Mouse (Mus musculus) MEL (cell line): Measurements from ENCODE around the gene Mical3. TPM values are rescaled to one million over a fixed set of nuclear protein-coding genes. Genes with fewer than 3 reads are reported as not detected.
A peak's percentile ranks its signal among the peaks of the same experiment; 100 is the strongest.

Source experiments
- DNase-seq: peaks from one replicate; pipeline ENCODE4 v3.0.0; 2011; ENCODE audit warnings: low read depth, low spot score
- H3K27ac ChIP-seq: 2 replicates; pipeline ENCODE4 v1.5.1; 2012; ENCODE audit warnings: low read depth, mild to moderate bottlenecking, control low read depth, low read length, moderate library complexity; ENCODE audit not compliant: control insufficient read depth
- H3K27me3 ChIP-seq, 2 experiments: fragments of 150-350 bp in 1 of 2; sonication (generic) in 1 of 2; 2 replicates each; pipeline ENCODE4 v1.6.1; 2012; ENCODE audit warnings: low read length in 2 of 2, mild to moderate bottlenecking in 2 of 2, improper control_type of control experiment in 1 of 2, moderate library complexity in 1 of 2; ENCODE audit not compliant: insufficient read depth in 2 of 2, control insufficient read depth in 1 of 2
- H3K36me3 ChIP-seq, 2 experiments: 2 replicates each; pipeline ENCODE4 v1.6.1; 2012 to 2014; ENCODE audit warnings: low read length in 2 of 2, improper control_type of control experiment in 1 of 2, inconsistent platforms in 1 of 2, mild to moderate bottlenecking in 1 of 2; ENCODE audit not compliant: insufficient read depth in 2 of 2, control insufficient read depth in 1 of 2
- H3K4me1 ChIP-seq, 2 experiments: fragments of 150-350 bp in 1 of 2; sonication (generic) in 1 of 2; 2 replicates each; pipeline ENCODE4 v1.6.1; 2012; ENCODE audit warnings: low read length in 2 of 2, improper control_type of control experiment in 1 of 2, mild to moderate bottlenecking in 1 of 2; ENCODE audit not compliant: insufficient read depth in 2 of 2, control insufficient read depth in 1 of 2
- H3K4me3 ChIP-seq, 2 experiments: fragments of 150-350 bp in 1 of 2; sonication (generic) in 1 of 2; 2 replicates each; pipeline ENCODE4 v1.5.1; 2012; ENCODE audit warnings: low read depth in 2 of 2, low read length in 2 of 2, mild to moderate bottlenecking in 2 of 2, moderate library complexity in 2 of 2, control low read depth in 1 of 2, improper control_type of control experiment in 1 of 2; ENCODE audit not compliant: control insufficient read depth in 1 of 2, insufficient read depth in 1 of 2
- H3K79me2 ChIP-seq: 2 replicates; pipeline ENCODE4 v1.6.1; 2012; ENCODE audit warnings: mild to moderate bottlenecking, low read length, moderate library complexity; ENCODE audit not compliant: control insufficient read depth, poor library complexity, insufficient read depth
- H3K9ac ChIP-seq: 2 replicates; pipeline ENCODE4 v1.6.1; 2012; ENCODE audit warnings: low read depth, mild to moderate bottlenecking, control low read depth, low read length, moderate library complexity; ENCODE audit not compliant: control insufficient read depth, poor library complexity, severe bottlenecking
- H3K9me3 ChIP-seq: fragments of 150-350 bp; sonication (generic); replicated peaks from 2 replicates; pipeline ENCODE4 v1.6.1; 2012; ENCODE audit warnings: mild to moderate bottlenecking, low read length, improper control_type of control experiment, moderate library complexity; ENCODE audit not compliant: insufficient read depth
- CHD1 ChIP-seq: IDR thresholded peaks from 2 replicates; pipeline ENCODE4 v1.6.1; 2012; ENCODE audit warnings: low read depth, mild to moderate bottlenecking, inconsistent platforms, low read length, improper control_type of control experiment
- CHD2 ChIP-seq: IDR thresholded peaks from 2 replicates; pipeline ENCODE4 v1.6.1; 2011; ENCODE audit warnings: low read length, improper control_type of control experiment
- E2F4 ChIP-seq: IDR thresholded peaks from 2 replicates; pipeline ENCODE4 v1.6.1; 2011; ENCODE audit warnings: low read depth, low read length, improper control_type of control experiment, borderline replicate concordance
- ELF1 ChIP-seq: IDR thresholded peaks from 2 replicates; pipeline ENCODE4 v1.6.1; 2014; ENCODE audit warnings: low read depth, mild to moderate bottlenecking, inconsistent platforms, low read length, improper control_type of control experiment, moderate library complexity
- EP300 ChIP-seq, 2 experiments: IDR thresholded peaks; 2 replicates each; pipeline ENCODE4 v1.6.1; 2011; ENCODE audit warnings: improper control_type of control experiment in 2 of 2, low read length in 2 of 2, low read depth in 1 of 2, mild to moderate bottlenecking in 1 of 2
- ETS1 ChIP-seq: IDR thresholded peaks from 2 replicates; pipeline ENCODE4 v1.6.1; 2012; ENCODE audit warnings: low read depth, mild to moderate bottlenecking, inconsistent platforms, low read length, improper control_type of control experiment, moderate library complexity
- GABPA ChIP-seq: IDR thresholded peaks from 2 replicates; pipeline ENCODE4 v1.6.1; 2012; ENCODE audit warnings: low read depth, mild to moderate bottlenecking, inconsistent platforms, low read length, improper control_type of control experiment, moderate library complexity
- GATA1 ChIP-seq: IDR thresholded peaks from 2 replicates; pipeline ENCODE4 v1.6.1; 2011; ENCODE audit warnings: low read depth, low read length, improper control_type of control experiment
- HCFC1 ChIP-seq: IDR thresholded peaks from 2 replicates; pipeline ENCODE4 v1.6.1; 2012; ENCODE audit warnings: low read depth, mild to moderate bottlenecking, inconsistent platforms, low read length, improper control_type of control experiment, moderate library complexity
- JUND ChIP-seq: IDR thresholded peaks from 2 replicates; pipeline ENCODE4 v1.6.1; 2011; ENCODE audit warnings: low read depth, mild to moderate bottlenecking, improper control_type of control experiment, low read length
- MAFK ChIP-seq: IDR thresholded peaks from 2 replicates; pipeline ENCODE4 v1.6.1; 2011; ENCODE audit warnings: low read depth, mild to moderate bottlenecking, low read length, improper control_type of control experiment, borderline replicate concordance
- MAX ChIP-seq: IDR thresholded peaks from 2 replicates; pipeline ENCODE4 v1.6.1; 2011; ENCODE audit warnings: low read length, improper control_type of control experiment
- MEF2A ChIP-seq: IDR thresholded peaks from 2 replicates; pipeline ENCODE4 v1.6.1; 2014; ENCODE audit warnings: low read depth, mild to moderate bottlenecking, inconsistent platforms, low read length, improper control_type of control experiment; ENCODE audit not compliant: poor library complexity, insufficient replicate concordance, severe bottlenecking; ENCODE audit errors: extremely low read depth
- MXI1 ChIP-seq: IDR thresholded peaks from 2 replicates; pipeline ENCODE4 v1.6.1; 2011; ENCODE audit warnings: mild to moderate bottlenecking, low read depth, low read length, improper control_type of control experiment
- MYB ChIP-seq: IDR thresholded peaks from 2 replicates; pipeline ENCODE4 v1.6.1; 2011; ENCODE audit warnings: mild to moderate bottlenecking, low read depth, low read length, improper control_type of control experiment
- MYC ChIP-seq: IDR thresholded peaks from 2 replicates; pipeline ENCODE4 v1.6.1; 2011; ENCODE audit warnings: low read depth, mild to moderate bottlenecking, low read length, improper control_type of control experiment, moderate library complexity
- NELFE ChIP-seq: IDR thresholded peaks from 2 replicates; pipeline ENCODE4 v1.6.1; 2011; ENCODE audit warnings: low read depth, low read length, improper control_type of control experiment
- NRF1 ChIP-seq: IDR thresholded peaks from 2 replicates; pipeline ENCODE4 v1.6.1; 2014; ENCODE audit warnings: low read depth, mild to moderate bottlenecking, inconsistent platforms, low read length, improper control_type of control experiment, moderate library complexity; ENCODE audit not compliant: poor library complexity, insufficient read depth, severe bottlenecking
- POLR2A ChIP-seq, 2 experiments: IDR thresholded peaks; 2 replicates each; pipeline ENCODE4 v1.6.1; 2011 to 2012; ENCODE audit warnings: low read length in 2 of 2, mild to moderate bottlenecking in 2 of 2, control low read depth in 1 of 2, improper control_type of control experiment in 1 of 2, low read depth in 1 of 2, moderate library complexity in 1 of 2; ENCODE audit not compliant: control insufficient read depth in 1 of 2, insufficient read depth in 1 of 2, poor library complexity in 1 of 2
- POLR2AphosphoS2 ChIP-seq: IDR thresholded peaks from 2 replicates; pipeline ENCODE4 v1.6.1; 2011; ENCODE audit warnings: low read length, improper control_type of control experiment
- POLR2AphosphoS5 ChIP-seq: IDR thresholded peaks from 2 replicates; pipeline ENCODE4 v1.6.1; 2012; ENCODE audit warnings: low read depth, borderline replicate concordance, mild to moderate bottlenecking, inconsistent platforms, low read length, moderate library complexity, mixed read lengths
- RAD21 ChIP-seq: IDR thresholded peaks from 2 replicates; pipeline ENCODE4 v1.6.1; 2011; ENCODE audit warnings: mild to moderate bottlenecking, low read depth, low read length, improper control_type of control experiment
- RCOR1 ChIP-seq: IDR thresholded peaks from 2 replicates; pipeline ENCODE4 v1.6.1; 2012; ENCODE audit warnings: low read depth, mild to moderate bottlenecking, inconsistent platforms, low read length, improper control_type of control experiment
- SIN3A ChIP-seq: IDR thresholded peaks from 2 replicates; pipeline ENCODE4 v1.6.1; 2012; ENCODE audit warnings: low read length, improper control_type of control experiment, inconsistent platforms
- SMC3 ChIP-seq: IDR thresholded peaks from 2 replicates; pipeline ENCODE4 v1.6.1; 2011; ENCODE audit warnings: low read depth, low read length, improper control_type of control experiment
- TAL1 ChIP-seq: IDR thresholded peaks from 2 replicates; pipeline ENCODE4 v1.6.1; 2012; ENCODE audit warnings: mild to moderate bottlenecking, inconsistent platforms, low read length, moderate library complexity, mixed read lengths
- TBP ChIP-seq: IDR thresholded peaks from 2 replicates; pipeline ENCODE4 v1.8.0; 2011; ENCODE audit warnings: low read depth, low read length, improper control_type of control experiment
- TCF12 ChIP-seq: IDR thresholded peaks from 2 replicates; pipeline ENCODE4 v1.6.1; 2014; ENCODE audit warnings: low read depth, mild to moderate bottlenecking, inconsistent platforms, low read length, improper control_type of control experiment, moderate library complexity
- UBTF ChIP-seq: IDR thresholded peaks from 2 replicates; pipeline ENCODE4 v1.6.1; 2012; ENCODE audit warnings: low read depth, mild to moderate bottlenecking, inconsistent platforms, low read length, improper control_type of control experiment, moderate library complexity, borderline replicate concordance; ENCODE audit not compliant: insufficient read depth
- USF1 ChIP-seq: IDR thresholded peaks from 2 replicates; pipeline ENCODE4 v1.6.1; 2014; ENCODE audit warnings: low read depth, mild to moderate bottlenecking, inconsistent platforms, low read length, improper control_type of control experiment, moderate library complexity
- USF2 ChIP-seq, 2 experiments: IDR thresholded peaks; 2 replicates each; pipeline ENCODE4 v1.6.1; 2011 to 2012; ENCODE audit warnings: improper control_type of control experiment in 2 of 2, low read length in 2 of 2, borderline replicate concordance in 1 of 2, inconsistent platforms in 1 of 2, low read depth in 1 of 2, mild to moderate bottlenecking in 1 of 2; ENCODE audit not compliant: insufficient read depth in 1 of 2
- ZC3H11A ChIP-seq: IDR thresholded peaks from 2 replicates; pipeline ENCODE4 v1.6.1; 2012; ENCODE audit warnings: low read depth, mild to moderate bottlenecking, inconsistent platforms, low read length, improper control_type of control experiment
- ZMIZ1 ChIP-seq: IDR thresholded peaks from 2 replicates; pipeline ENCODE4 v1.6.1; 2012; ENCODE audit warnings: low read depth, mild to moderate bottlenecking, inconsistent platforms, low read length, improper control_type of control experiment, moderate library complexity
- ZNF384 ChIP-seq: IDR thresholded peaks from 2 replicates; pipeline ENCODE4 v1.6.1; 2012; ENCODE audit warnings: low read depth, mild to moderate bottlenecking, inconsistent platforms, low read length, improper control_type of control experiment
- polyA plus RNA-seq, 2 experiments: library from polyadenylated mRNA; stranded (reverse) in 1 of 2; unstranded in 1 of 2; fragments of >175 nt in 1 of 2; fragments of >200 nt in 1 of 2; gene quantifications; 2 replicates each; pipeline versions ENCODE4 v1.2.1 to v1.2.4; 2012; ENCODE audit warnings: low replicate concordance in 2 of 2, low read depth in 1 of 2; ENCODE audit not compliant: insufficient read length in 2 of 2, insufficient read depth in 1 of 2, missing spikeins in 1 of 2
- total RNA-seq: library from RNA; depleted of rRNA; stranded (reverse); fragments of 300-350 nt; gene quantifications from 2 replicates; pipeline ENCODE4 v1.2.3, GENCODE M21; 2012

Gene Mical3
- total and polyA plus RNA-seq, 3 experiments = 19.8 to 125 (median 31.4) TPM

DNA sequence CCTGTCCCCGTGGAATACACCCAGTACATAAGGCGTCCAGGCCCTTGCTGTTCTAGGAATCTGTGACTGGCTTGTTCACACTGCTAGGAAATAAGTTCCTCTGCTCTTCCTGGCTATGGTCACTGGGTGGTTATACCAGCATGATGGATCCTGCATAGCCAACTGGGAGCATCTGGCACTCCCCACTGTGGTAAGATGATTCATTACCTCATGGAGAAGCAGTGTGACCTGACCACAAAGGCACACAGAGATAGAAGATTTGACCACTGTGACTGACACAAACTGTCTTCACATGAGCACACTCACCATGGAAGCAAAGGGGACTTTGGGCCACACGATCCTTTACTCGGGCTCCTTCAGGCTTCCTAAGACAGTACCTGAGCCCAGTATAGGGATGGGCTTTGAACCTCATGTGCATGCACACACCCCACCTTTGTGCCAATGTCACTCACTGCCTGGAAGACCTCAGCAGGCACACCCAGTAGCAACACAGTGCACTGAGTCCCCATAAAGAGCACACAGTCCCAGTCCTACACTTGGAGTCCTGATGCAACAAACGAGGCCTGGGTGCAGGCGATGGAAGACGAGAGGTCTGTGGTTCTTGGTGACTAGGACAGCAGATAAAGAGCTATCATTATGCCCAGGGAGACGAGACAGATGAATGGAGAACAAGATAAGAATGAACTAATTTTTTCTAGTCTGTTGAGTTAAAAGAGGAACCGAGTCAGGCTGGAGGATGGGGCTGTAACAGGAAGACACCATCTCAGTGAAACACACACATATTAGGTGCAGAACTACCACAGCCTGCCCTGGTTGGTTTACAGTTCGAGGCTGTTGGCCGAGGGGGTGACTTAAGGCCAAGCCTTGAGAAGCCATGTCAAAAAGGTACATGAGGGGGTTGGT, 174.3 kb downstream of the Mical3 start:
- H3K9ac ChIP-seq = peak overlapping the region; percentile 36
- peaks cover 20 to 37% of the 10 kb centered on the region in 2 experiments for H3K4me1 ChIP-seq
- DNase-seq = peak; percentile 98
- peaks cover 0 to 37% of the 10 kb centered on the region in 2 experiments; a peak in 3 of 4 replicates for H3K36me3 ChIP-seq
- H3K27ac ChIP-seq = peak overlapping the region; percentile 96
- no peaks in the 10 kb centered on the region for H3K79me2 ChIP-seq
- no peak overlapping the region for H3K4me3 ChIP-seq
- no peaks in the 10 kb centered on the region for H3K9me3 ChIP-seq
- H3K27me3 ChIP-seq = no peaks in the 10 kb centered on the region
- TF ChIP-seq TCF12 = peak; percentile 100
- no peak; the same call in 1 of the 2 replicates for TF ChIP-seq SMC3
- no peak for TF ChIP-seq USF1
- TF ChIP-seq MAX = peak; percentile 54; the same call in 1 of the 2 replicates
- TF ChIP-seq ZMIZ1 = no peak
- no peak for TF ChIP-seq GABPA
- peak; percentile 100 for TF ChIP-seq GATA1
- TF ChIP-seq POLR2AphosphoS5 = no peak
- peak; percentile 91 for TF ChIP-seq ZNF384
- no peak for TF ChIP-seq USF2 (IDR thresholded peaks at IDR 0.05; ENCODE audit: borderline replicate concordance in 1 of 2, insufficient read depth in 1 of 2, low read depth in 1 of 2, low read length in 2 of 2)
- peak in 1 of 2 experiments; percentile 46; a peak in 2 of 4 replicates for TF ChIP-seq POLR2A (IDR thresholded peaks at IDR 0.05; ENCODE audit: control insufficient read depth in 1 of 2, insufficient read depth in 1 of 2, low read depth in 1 of 2, low read length in 2 of 2, poor library complexity in 1 of 2)
- TF ChIP-seq UBTF = no peak
- no peak for TF ChIP-seq NELFE
- TF ChIP-seq E2F4 = no peak
- peak; percentile 87 for TF ChIP-seq RCOR1
- no peak; the same call in 1 of the 2 replicates for TF ChIP-seq ELF1
- TF ChIP-seq TAL1 = peak; percentile 99
- TF ChIP-seq CHD2 = no peak; the same call in 1 of the 2 replicates
- TF ChIP-seq SIN3A = peak; percentile 81
- peak; percentile 98 for TF ChIP-seq ETS1
- no peak for TF ChIP-seq CHD1
- TF ChIP-seq MAFK = peak; percentile 56; the same call in 1 of the 2 replicates
- TF ChIP-seq MYB = 0 out of 2 replicates have a peak, but pooled peaks have one; percentile 63
- TF ChIP-seq ZC3H11A = no peak
- peak; percentile 43; the same call in 1 of the 2 replicates for TF ChIP-seq HCFC1
- TF ChIP-seq EP300 (IDR thresholded peaks at IDR 0.05; ENCODE audit: low read depth in 1 of 2, low read length in 2 of 2) = peak; percentile 98 to 100
- TF ChIP-seq MYC = peak; percentile 68; the same call in 1 of the 2 replicates
- no peak for TF ChIP-seq RAD21
- peak; percentile 76 for TF ChIP-seq TBP
- no peak for TF ChIP-seq MEF2A
- no peak for TF ChIP-seq POLR2AphosphoS2
- peak; percentile 85 for TF ChIP-seq MXI1
- TF ChIP-seq JUND = 0 out of 2 replicates have a peak, but pooled peaks have one; percentile 41
- no peak for TF ChIP-seq NRF1
